Mouse (Mus musculus): ENCODE measurements around the gene Coq8a. TPM values are rescaled to one million over a fixed set of nuclear protein-coding genes. Genes with fewer than 3 reads are reported as not detected.

The Coq8a gene
- polyA plus RNA-seq, 1 experiment from 2014 or later: 20.4 TPM

- Histone ChIP-seq H3K9ac (no peak overlapping the region), H3K36me3 (peaks cover 12% of the 10 kb centered on the region)
Measured at GRCm38 (mm10) chr1:180139158-180139557, 60.2 kb downstream of the Coq8a start.

DNA sequence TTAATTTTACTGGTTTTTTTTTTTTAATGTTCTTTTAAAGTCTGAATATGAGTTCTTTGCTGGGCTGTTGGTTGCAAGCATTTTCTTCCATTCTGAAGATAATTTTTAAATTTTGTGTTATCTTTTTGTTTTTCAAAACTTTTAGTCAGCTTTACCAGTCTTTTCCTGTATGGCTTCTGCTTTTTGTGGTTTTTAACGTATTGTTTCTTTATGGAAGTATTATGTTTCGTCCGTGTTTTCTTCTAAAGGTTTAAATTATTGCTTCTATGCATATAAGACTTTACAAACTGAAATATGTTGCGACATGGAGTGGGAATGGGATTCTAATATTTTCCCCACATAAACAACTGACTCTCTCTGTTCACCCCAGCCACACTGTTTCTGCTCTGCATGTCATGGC lies 67.2 kb downstream of the Coq8a start:
- Histone ChIP-seq H3K9me3 (no peaks in the 10 kb centered on the region), H3K27me3 (replicated peaks) (no peaks in the 10 kb centered on the region), H3K4me3 (replicated peaks) (no peak overlapping the region), H3K4me1 (replicated peaks) (no peaks in the 10 kb centered on the region), H3K4me2 (replicated peaks) (no peak overlapping the region), H3K27ac (no peak overlapping the region), H3K9ac (no peak overlapping the region), H3K36me3 (peaks cover 7% of the 10 kb centered on the region)
- 91% methylated on average over 4 of the region's 4 CpGs for WGBS
- no peak for ATAC-seq

More at GRCm38 (mm10) chr1:180139158-180139557, 60.2 kb downstream of the Coq8a start:
- 75% methylated on average over 4 of the region's 4 CpGs for WGBS
- Histone ChIP-seq H3K4me2 (replicated peaks) (no peak overlapping the region), H3K9me3 (no peaks in the 10 kb centered on the region), H3K4me3 (replicated peaks) (no peak overlapping the region), H3K4me1 (replicated peaks) (no peaks in the 10 kb centered on the region), H3K27ac (no peak overlapping the region), H3K27me3 (replicated peaks) (no peaks in the 10 kb centered on the region)
- no peak for ATAC-seq

- Histone ChIP-seq H3K4me2 (replicated peaks) (no peak overlapping the region), H3K27me3 (replicated peaks) (no peaks in the 10 kb centered on the region), H3K4me3 (replicated peaks) (no peak overlapping the region), H3K9me3 (no peaks in the 10 kb centered on the region), H3K9ac (no peak overlapping the region), H3K27ac (no peak overlapping the region), H3K4me1 (replicated peaks) (no peaks in the 10 kb centered on the region), H3K36me3 (no peaks in the 10 kb centered on the region; the same call in 1 of the 2 replicates)
- WGBS: 58% methylated on average over 3 of the region's 3 CpGs
- no peak for ATAC-seq
Measured at GRCm38 (mm10) chr1:180131402-180131801, 68.0 kb downstream of the Coq8a start.

- 63% methylated on average over 5 of the region's 5 CpGs for WGBS
- no peak overlapping the region for H3K9ac ChIP-seq
Measured at GRCm38 (mm10) chr1:180128077-180128792, 71.2 kb downstream of the Coq8a start.

GRCm38 (mm10) chr1:180118233-180118632 lies 81.2 kb downstream of the Coq8a start:
- no peaks in the 10 kb centered on the region for H3K36me3 ChIP-seq
- no peaks in the 10 kb centered on the region for H3K9me3 ChIP-seq
- no peak for ATAC-seq
- H3K9ac ChIP-seq: no peak overlapping the region
- no peaks in the 10 kb centered on the region for H3K4me1 ChIP-seq (replicated peaks)
- no peak overlapping the region for H3K4me2 ChIP-seq (replicated peaks)
- no peak overlapping the region for H3K4me3 ChIP-seq (replicated peaks)
- H3K27me3 ChIP-seq (replicated peaks): no peaks in the 10 kb centered on the region
- no peak overlapping the region for H3K27ac ChIP-seq
- 83% methylated on average over 8 of the region's 8 CpGs for WGBS

More at GRCm38 (mm10) chr1:180128077-180128792, 71.2 kb downstream of the Coq8a start:
- Histone ChIP-seq H3K4me3 (replicated peaks) (no peak overlapping the region), H3K4me1 (replicated peaks) (no peaks in the 10 kb centered on the region), H3K27ac (peak overlapping the region; percentile 74; the same call in 1 of the 2 replicates), H3K9me3 (no peaks in the 10 kb centered on the region), H3K4me2 (replicated peaks) (no peak overlapping the region), H3K27me3 (replicated peaks) (no peaks in the 10 kb centered on the region), H3K36me3 (no peaks in the 10 kb centered on the region)
- ATAC-seq: peak; percentile 93

DNA sequence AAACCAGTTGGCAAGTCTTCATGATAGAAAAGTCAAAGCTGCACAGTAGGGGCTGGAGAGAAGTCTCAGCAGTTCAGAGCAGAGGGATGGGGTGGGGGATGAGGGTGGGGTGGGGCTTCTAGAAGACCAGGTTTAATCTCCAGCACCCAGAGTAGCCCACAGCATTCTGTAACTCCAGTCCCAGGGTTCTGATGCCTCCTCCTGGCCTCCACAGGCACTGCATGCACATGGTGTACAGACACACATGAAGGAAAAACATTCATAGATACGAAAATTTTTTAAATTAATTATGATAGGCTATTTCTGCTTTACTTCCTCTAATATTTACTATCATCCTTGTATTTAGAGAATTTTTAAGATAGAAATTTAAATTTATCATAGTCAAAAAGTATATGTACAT lies 82.9 kb downstream of the Coq8a start:
- Histone ChIP-seq H3K36me3 (no peaks in the 10 kb centered on the region), H3K4me3 (replicated peaks) (no peak overlapping the region), H3K9ac (no peak overlapping the region), H3K4me2 (replicated peaks) (no peak overlapping the region), H3K9me3 (no peaks in the 10 kb centered on the region), H3K27me3 (replicated peaks) (no peaks in the 10 kb centered on the region), H3K27ac (no peak overlapping the region), H3K4me1 (replicated peaks) (no peaks in the 10 kb centered on the region)
- no peak for ATAC-seq
- WGBS: 89% methylated on average over 1 of the region's 1 CpGs

Other genes starting within 250 kb of the Coq8a start
- 12.2 and 12.4 TPM in 2 replicates for gene Cdc42bpa, start 239.1 kb downstream of the Coq8a start, polyA plus RNA-seq (2015; fragmentation: Nextera tagmentation; extraction: Ambion mirVana)
- gene Psen2, start 63.8 kb upstream of the Coq8a start, polyA plus RNA-seq (2015; fragmentation: Nextera tagmentation; extraction: Ambion mirVana): 16.0 and 21.6 TPM in 2 replicates
- 6.9 and 8.2 TPM in 2 replicates for gene Itpkb, start 130.9 kb upstream of the Coq8a start, polyA plus RNA-seq (2015; fragmentation: Nextera tagmentation; extraction: Ambion mirVana)